Comparison of ENCODE assay signal across 12 mouse cellular contexts in the genomic region with DNA sequence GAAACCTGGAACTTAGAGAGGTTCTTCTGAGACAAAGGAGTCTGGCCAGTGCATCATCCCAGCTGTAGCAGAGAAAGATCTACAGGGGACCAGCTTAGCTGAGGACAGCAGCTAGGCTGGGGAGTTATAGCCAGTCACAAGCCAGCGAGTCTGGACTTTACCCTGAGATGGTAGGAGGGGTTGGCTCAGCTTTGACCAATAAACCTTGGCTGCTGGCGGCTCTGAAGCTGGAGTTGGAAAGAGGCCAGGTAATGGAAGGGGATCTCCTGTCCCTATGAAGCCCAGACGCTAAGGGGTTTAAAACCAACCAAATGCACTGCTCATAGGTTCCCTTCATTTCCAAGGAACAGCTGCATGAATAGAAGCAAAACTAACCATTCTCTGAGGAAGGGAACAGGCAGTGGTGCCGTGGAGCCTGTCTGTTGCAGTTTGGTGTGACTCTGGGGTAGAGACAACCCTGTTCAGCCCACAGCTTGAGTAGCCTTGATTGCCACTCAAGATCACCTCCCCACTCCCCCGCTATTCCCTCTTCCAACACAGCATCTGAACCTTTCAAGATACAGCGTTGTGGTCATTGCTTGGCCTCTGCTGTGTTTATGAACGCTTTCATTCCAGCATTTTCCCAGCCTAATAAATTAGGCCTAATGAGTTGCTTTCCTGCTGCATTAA. TPM values are rescaled to one million over a fixed set of nuclear protein-coding genes. Genes with fewer than 3 reads are reported as not detected.
A peak's percentile ranks its signal among the peaks of the same experiment; 100 is the strongest.
DNase-seq lines count a peak whose midpoint lies in the region; ATAC-seq lines count a peak whose summit lies in the region.
"Had no signal": no experiment of that assay in that cellular context is flagged by ENCODE, and none has a peak within 500 bp of the region (broad histone marks: within the 10 kb centered on the region; RNA-seq: fewer than 3 reads in every experiment).

No protein-coding gene starts in this region.

- peak; percentile 85 for ATAC-seq in kidney, embryonic 15.5 days (replicated peaks; ENCODE audit: low FRiP score)
- ATAC-seq: forebrain, embryonic 13.5 days had no signal

- no peaks in the 10 kb centered on the region for H3K27me3 ChIP-seq in kidney, embryonic 15.5 days
- H3K27me3 ChIP-seq: forebrain, embryonic 13.5 days had no signal

- 43% methylated on average over 7 of the region's 7 CpGs for WGBS in kidney, embryonic 15.5 days

- H3K4me1 ChIP-seq in kidney, embryonic 15.5 days, result peaks cover 14% of the 10 kb centered on the region
- H3K4me1 ChIP-seq: forebrain, embryonic 13.5 days had no signal

- no peaks in the 10 kb centered on the region for H3K9me3 ChIP-seq in kidney, embryonic 15.5 days (replicated peaks)
- H3K9me3 ChIP-seq: forebrain, embryonic 13.5 days had no signal

- no peak overlapping the region for H3K4me3 ChIP-seq in kidney, embryonic 15.5 days (replicated peaks)
- H3K4me3 ChIP-seq: forebrain, embryonic 13.5 days; heart, adult 2 months had no signal

- H3K36me3 ChIP-seq in kidney, embryonic 15.5 days, result no peaks in the 10 kb centered on the region

- intact Hi-C loops in left cerebral cortex, postnatal 4 days (cut with DNase I), result no loop called here

- peak overlapping the region; percentile 76 for H3K27ac ChIP-seq in kidney, embryonic 15.5 days
- H3K27ac ChIP-seq: forebrain, embryonic 13.5 days; heart, adult 2 months; macrophage had no signal

- H3K9ac ChIP-seq in kidney, embryonic 15.5 days, result no peak overlapping the region
- H3K9ac ChIP-seq: forebrain, embryonic 13.5 days had no signal

- no peak overlapping the region for H3K4me2 ChIP-seq in kidney, embryonic 15.5 days
- H3K4me2 ChIP-seq: forebrain, embryonic 13.5 days had no signal

- peak; percentile 63 for DNase-seq in left cerebral cortex, postnatal 4 days
- DNase-seq in left cerebral cortex, adult 9 months (ENCODE audit: low spot score in 2 of 2), result no peak
- peak; percentile 79 for DNase-seq in kidney, adult 11 months
- peak; percentile 34 to 41 for DNase-seq in lung, postnatal 4 days
- no peak for DNase-seq in thymus, postnatal 4 days
- no peak for DNase-seq in embryo, embryonic 9.5 days (ENCODE audit: extremely low spot score)
- DNase-seq: heart, adult 2 months; thymus, postnatal 25 days had no signal

RNA-seq across cellular contexts. Expression of gene Cemip, which starts 30.2 kb away (rescaled TPM):
- total RNA-seq in left cerebral cortex, postnatal 4 days (2021), result 10 to 100 TPM; 10.1 to 11.8 TPM
- 0.29 and 0.31 TPM in 2 replicates for polyA plus RNA-seq in kidney, embryonic 15.5 days (2015; fragmentation: Nextera tagmentation; extraction: Ambion mirVana)
- total RNA-seq: MEL had no signal

Comparison
In these comparisons a context has a peak if more than half of its experiments do, and no peak if none do; other contexts are left out.
1. DNase-seq: peak in left cerebral cortex, postnatal 4 days (single experiment), kidney, adult 11 months (single experiment) and lung, postnatal 4 days (2 of 2); none in left cerebral cortex, adult 9 months (0 of 2), thymus, postnatal 4 days (single experiment) and embryo, embryonic 9.5 days (single experiment).